7 mouse cellular contexts compared by ENCODE assay signal in genomic region chr12:85374561-85375272, GRCm38 (mm10). TPM values are rescaled to one million over a fixed set of nuclear protein-coding genes. Genes with fewer than 3 reads are reported as not detected.
A peak's percentile ranks its signal among the peaks of the same experiment; 100 is the strongest.
DNase-seq lines count a peak whose midpoint lies in the region; ATAC-seq lines count a peak whose summit lies in the region.

TSS of gene Tmed10 (minus strand) at chr12:85374847.

- H3K9me3 ChIP-seq in intestine, embryonic 15.5 days, result no peaks in the 10 kb centered on the region
- no peaks in the 10 kb centered on the region for H3K9me3 ChIP-seq in midbrain, embryonic 10.5 days (replicated peaks)

- H3K4me2 ChIP-seq in intestine, embryonic 15.5 days (replicated peaks), result peak within 1 kb of the TSS; percentile 63

- DNase-seq in adrenal gland, adult 2 months, result peak; percentile 93
- peak; percentile 87 for DNase-seq in embryo, embryonic 11.5 days (ENCODE audit: low read depth, low spot score)
- DNase-seq in gastrocnemius, postnatal 36 days, result peak; percentile 79 to 87
- peak; percentile 93 to 96 for DNase-seq in left cerebral cortex, postnatal 25 days (ENCODE audit: low spot score in 2 of 2)
- DNase-seq in midbrain, embryonic 10.5 days (ENCODE audit: low spot score), result peak; percentile 88
- DNase-seq in right cerebral cortex, postnatal 4 days, result peak; percentile 82

- H3K27ac ChIP-seq in intestine, embryonic 15.5 days, result peak within 1 kb of the TSS; percentile 81
- peak within 1 kb of the TSS; percentile 97 for H3K27ac ChIP-seq in midbrain, embryonic 10.5 days (replicated peaks)

- H3K4me3 ChIP-seq in intestine, embryonic 15.5 days (replicated peaks), result peak within 1 kb of the TSS; percentile 69
- H3K4me3 ChIP-seq in midbrain, embryonic 10.5 days, result peak within 1 kb of the TSS; percentile 99

- no peaks in the 10 kb centered on the region for H3K27me3 ChIP-seq in intestine, embryonic 15.5 days (replicated peaks)
- H3K27me3 ChIP-seq in midbrain, embryonic 10.5 days (ENCODE audit: low read depth, poor library complexity, severe bottlenecking), result no peaks in the 10 kb centered on the region

- WGBS in intestine, embryonic 15.5 days, result under 1% methylated on average over 37 of the region's 37 CpGs
- WGBS in midbrain, embryonic 10.5 days, result under 1% methylated on average over 37 of the region's 37 CpGs

- ATAC-seq in intestine, embryonic 15.5 days, result peak; percentile 97

- peaks cover 10% of the 10 kb centered on the region; the same call in 1 of the 2 replicates for H3K4me1 ChIP-seq in intestine, embryonic 15.5 days (replicated peaks)
- H3K4me1 ChIP-seq in midbrain, embryonic 10.5 days, result peaks cover 23% of the 10 kb centered on the region

- no peaks in the 10 kb centered on the region for H3K36me3 ChIP-seq in intestine, embryonic 15.5 days
- H3K36me3 ChIP-seq in midbrain, embryonic 10.5 days, result no peaks in the 10 kb centered on the region

- intact Hi-C loops in gastrocnemius, postnatal 36 days (cut with DNase I), result loop anchor here (1.0 kb wide), 1 partner anchor 99 kb away; the partner anchor contains the start of gene Fos
- intact Hi-C loops in left cerebral cortex, postnatal 25 days (cut with DNase I), result loop anchor here (1.0 to 5.0 kb wide), 3 partner anchors 28 to 112 kb away; partner anchors contain the start of gene Fos

- peak within 1 kb of the TSS; percentile 84 for H3K9ac ChIP-seq in intestine, embryonic 15.5 days

RNA-seq across cellular contexts. Expression of gene Tmed10, which starts in this region (rescaled TPM):
- 100 to 1,000 TPM; 299 to 348 TPM for total RNA-seq in adrenal gland, adult 2 months (2021)
- 433 and 460 TPM in 2 replicates for polyA plus RNA-seq in adrenal gland, adult 2 months (2012; rRNA removed)
- 100 to 1,000 TPM; 103 to 110 TPM for total RNA-seq in gastrocnemius, postnatal 36 days (2021)
- polyA plus RNA-seq in intestine, embryonic 15.5 days (2015; fragmentation: Nextera tagmentation; extraction: Ambion mirVana), result 343 and 345 TPM in 2 replicates
- 100 to 1,000 TPM; 164 to 171 TPM for total RNA-seq in left cerebral cortex, postnatal 25 days (2021)
- 258 and 269 TPM in 2 replicates for polyA plus RNA-seq in midbrain, embryonic 10.5 days (2016; fragmentation: Nextera tagmentation; extraction: Ambion mirVana)

Comparison
In these comparisons a context has a peak if more than half of its experiments do, and no peak if none do; other contexts are left out.
1. Peak in every context shown above with its lines: DNase-seq, ATAC-seq, H3K4me3 ChIP-seq and H3K27ac ChIP-seq.